Mouse (Mus musculus): Measurements from ENCODE around the gene Leprot.

The Leprot gene

GRCm38 (mm10) chr4:101664160-101664750 is 16.7 kb downstream of the Leprot start:
- DNase-seq (ENCODE audit: low spot score): no peak

- DNase-seq (ENCODE audit: low spot score): no peak
Observed at GRCm38 (mm10) chr4:101664766-101665165, 17.2 kb downstream of the Leprot start.

DNA sequence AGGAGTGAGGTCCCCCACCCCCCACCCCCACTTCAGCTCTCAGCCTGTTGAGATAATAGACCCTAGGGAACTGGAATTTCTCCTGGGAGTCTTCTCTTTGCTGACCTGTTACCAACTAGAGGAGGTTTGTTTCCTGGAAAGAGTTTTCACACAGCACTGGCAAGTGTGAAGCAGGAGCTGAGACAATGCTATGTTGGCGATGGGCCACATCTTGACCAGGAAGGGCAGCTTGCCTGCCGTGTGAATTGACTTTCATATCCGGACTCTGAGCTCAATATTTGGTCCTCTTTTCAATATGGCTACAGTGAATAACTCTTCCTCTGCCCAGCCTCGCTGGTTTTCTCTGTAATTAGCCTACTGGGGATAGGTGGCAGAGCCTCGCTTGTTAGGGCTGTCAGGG is 21.6 kb downstream of the Leprot start:
- no peak for DNase-seq (ENCODE audit: low spot score)

GRCm38 (mm10) chr4:101669811-101670210 is 22.3 kb downstream of the Leprot start:
- DNase-seq (ENCODE audit: low spot score): no peak

DNA sequence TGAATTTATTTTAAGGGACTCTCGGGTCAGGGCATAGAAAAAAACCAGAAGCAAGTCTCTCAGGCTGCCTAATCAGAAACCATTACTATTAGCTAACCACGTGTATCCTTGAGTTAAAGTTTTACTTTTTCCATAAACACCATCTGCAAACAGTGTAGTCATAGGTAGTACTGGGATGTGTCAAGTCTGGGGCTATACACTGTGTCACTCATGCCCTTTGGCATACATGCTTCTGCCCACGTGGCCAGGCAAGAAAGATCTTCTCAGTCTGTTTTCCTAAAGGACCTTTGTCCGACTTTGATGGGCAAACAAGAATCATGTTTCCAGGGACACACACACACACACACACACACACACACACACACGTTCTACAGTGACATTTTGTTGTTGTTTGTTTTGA is 27.3 kb downstream of the Leprot start:
- no peak for DNase-seq (ENCODE audit: low spot score)

DNA sequence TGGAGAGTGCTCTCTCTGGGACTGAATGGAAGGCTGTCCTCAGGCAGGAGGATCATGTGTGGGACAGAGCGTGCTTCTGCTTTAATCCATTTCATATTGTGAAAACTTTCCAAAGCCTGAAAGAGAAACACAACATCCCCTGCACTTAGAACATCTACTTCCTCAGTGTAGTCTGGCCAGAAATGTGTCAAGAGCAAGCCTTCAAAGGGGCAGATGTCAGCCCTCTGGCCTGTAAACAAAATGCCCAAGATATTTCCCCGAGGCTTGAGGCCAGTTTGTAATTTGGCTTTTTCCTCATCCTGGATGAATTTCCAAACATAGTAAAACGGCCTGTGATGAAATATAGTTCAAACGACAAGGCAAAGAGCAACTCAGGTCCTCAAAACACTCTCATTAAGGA is 28.2 kb downstream of the Leprot start:
- DNase-seq (ENCODE audit: low spot score): no peak

- DNase-seq (ENCODE audit: low spot score): no peak
Observed at GRCm38 (mm10) chr4:101682620-101683019, 35.1 kb downstream of the Leprot start.

DNA sequence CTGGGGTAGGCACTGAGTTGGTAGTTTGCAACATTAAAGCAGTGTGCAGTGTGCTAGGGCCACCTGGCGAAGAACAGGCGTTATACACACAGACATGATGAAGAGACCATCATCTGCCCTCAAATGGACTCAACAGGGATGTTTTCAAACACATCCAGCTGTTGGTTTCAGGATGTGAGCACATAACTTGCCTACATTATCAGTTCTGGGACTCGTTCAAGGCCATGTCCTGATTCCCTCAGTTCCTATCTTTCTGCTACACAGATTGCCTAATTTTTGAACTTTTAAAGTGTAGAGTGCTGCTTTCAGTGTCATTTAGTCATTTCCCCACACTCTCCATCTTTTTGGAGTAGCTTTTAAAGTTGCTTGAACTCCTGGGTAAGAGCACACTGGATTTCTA is 35.6 kb downstream of the Leprot start:
- DNase-seq (ENCODE audit: low spot score): no peak

GRCm38 (mm10) chr4:101684821-101685220 is 37.3 kb downstream of the Leprot start:
- no peak for DNase-seq (ENCODE audit: low spot score)

- DNase-seq (ENCODE audit: low spot score): no peak
Observed at GRCm38 (mm10) chr4:101686227-101686810, 38.8 kb downstream of the Leprot start.

GRCm38 (mm10) chr4:101689241-101689640 is 41.7 kb downstream of the Leprot start:
- no peak for DNase-seq (ENCODE audit: low spot score)

DNA sequence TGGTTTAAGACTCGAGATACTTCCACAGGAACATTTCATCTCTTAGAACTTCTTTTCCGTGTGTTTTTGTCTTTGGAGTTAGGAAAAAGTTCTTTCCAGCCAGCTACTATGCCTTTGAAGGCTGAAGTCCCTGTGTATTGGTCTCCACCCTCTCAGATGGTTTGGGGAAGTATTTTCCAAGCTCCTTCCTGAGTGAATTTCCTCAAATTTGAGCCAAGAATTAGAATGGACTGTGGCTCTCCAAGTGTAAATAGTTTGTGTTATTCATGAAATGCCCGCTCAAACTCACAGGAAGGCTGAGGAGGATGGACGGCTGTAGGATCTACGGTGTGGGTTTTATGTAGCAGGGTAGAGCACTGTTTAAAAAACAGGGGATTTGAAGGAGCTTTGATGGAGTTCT is 42.1 kb downstream of the Leprot start:
- DNase-seq (ENCODE audit: low spot score): no peak

DNA sequence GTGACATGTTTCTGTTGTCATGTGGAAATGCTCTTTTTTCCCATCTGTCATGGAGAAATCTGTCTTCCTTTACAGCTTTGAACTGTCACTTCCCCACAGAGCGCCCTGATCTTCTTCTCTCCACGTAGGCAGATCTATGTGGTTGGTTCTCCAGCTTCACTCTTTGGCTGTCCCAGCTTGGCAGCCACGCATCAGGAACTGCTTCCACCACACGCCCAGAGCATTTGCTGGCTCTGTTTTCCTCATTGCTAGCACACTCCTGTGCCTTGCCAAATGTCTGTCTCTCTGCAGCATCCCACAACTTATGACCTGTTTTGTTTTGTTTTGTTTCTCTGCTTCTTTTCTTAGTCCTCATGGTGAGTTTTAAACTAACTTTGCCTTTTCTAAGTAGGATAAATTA is 45.4 kb downstream of the Leprot start:
- DNase-seq (ENCODE audit: low spot score): no peak

DNA sequence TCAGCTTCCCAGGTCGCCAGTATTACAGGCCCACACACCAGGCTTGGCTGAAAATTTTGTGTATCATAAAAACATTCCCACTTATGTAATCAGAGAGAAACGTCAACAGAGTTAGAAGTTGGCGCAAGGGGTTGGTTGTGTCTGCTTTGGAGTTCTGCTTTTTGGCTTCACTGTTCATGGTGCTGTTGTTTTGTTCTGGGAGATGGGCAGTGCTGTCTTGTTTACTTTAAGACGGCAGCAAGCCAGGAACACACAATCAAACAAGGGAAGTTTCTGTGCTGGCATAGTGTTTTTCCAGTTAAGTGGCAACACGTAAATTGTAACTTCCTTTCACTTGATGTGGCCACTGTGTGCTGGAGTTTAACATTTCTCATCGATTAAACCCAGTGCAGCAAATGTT is 47.0 kb downstream of the Leprot start:
- DNase-seq (ENCODE audit: low spot score): no peak

GRCm38 (mm10) chr4:101697236-101697635 is 49.7 kb downstream of the Leprot start:
- DNase-seq (ENCODE audit: low spot score): no peak

DNA sequence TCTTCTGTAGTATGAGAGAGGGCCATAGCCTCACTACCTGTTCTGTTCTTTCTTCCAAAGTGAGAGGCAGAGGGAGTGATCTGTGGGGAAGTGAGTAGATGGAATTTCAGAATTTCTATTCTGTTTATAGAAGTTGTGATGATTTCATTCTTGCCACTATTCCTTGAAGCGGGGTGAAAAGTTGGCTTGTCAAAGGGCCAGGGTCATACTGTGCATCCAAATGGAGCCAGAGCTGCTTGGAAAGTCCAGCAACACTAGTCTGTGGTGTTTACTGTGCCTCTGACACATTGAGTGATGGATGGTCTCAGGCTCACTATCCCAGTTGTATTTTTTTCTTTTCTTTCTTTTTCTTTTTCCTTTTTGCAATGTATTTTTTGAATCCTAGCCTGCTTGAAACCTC is 51.9 kb downstream of the Leprot start:
- DNase-seq (ENCODE audit: low spot score): no peak

- no peak for DNase-seq (ENCODE audit: low spot score)
Observed at GRCm38 (mm10) chr4:101700892-101701640, 53.5 kb downstream of the Leprot start.

GRCm38 (mm10) chr4:101705325-101705724 is 57.8 kb downstream of the Leprot start:
- no peak for DNase-seq (ENCODE audit: low spot score)

GRCm38 (mm10) chr4:101707234-101707633 is 59.7 kb downstream of the Leprot start:
- DNase-seq (ENCODE audit: low spot score): no peak

- no peak for DNase-seq (ENCODE audit: low spot score)
Observed at GRCm38 (mm10) chr4:101707953-101708352, 60.4 kb downstream of the Leprot start.
